Mouse (Mus musculus) testis, adult 2 months (tissue): ENCODE measurements around the gene Cd300lb. TPM values are rescaled to one million over a fixed set of nuclear protein-coding genes. Genes with fewer than 3 reads are reported as not detected.
A peak's percentile ranks its signal among the peaks of the same experiment; 100 is the strongest.
"Not testable (repeated sequence)": the region's sequence is repeated elsewhere in the genome, so short reads cannot be mapped to it uniquely, and the experiment has no call there.

Experiments
- H3K27ac ChIP-seq: fragments of 200-500 bp; 2 replicates; pipeline ENCODE4 v1.5.1; 2012; ENCODE audit warnings: low read depth, low read length; ENCODE audit not compliant: control insufficient read depth, insufficient read depth
- H3K27me3 ChIP-seq: fragments of 200-500 bp; 2 replicates; pipeline ENCODE4 v1.6.1; 2012; ENCODE audit warnings: mild to moderate bottlenecking, low read length, moderate library complexity; ENCODE audit not compliant: control insufficient read depth, insufficient read depth
- H3K36me3 ChIP-seq: fragments of 200-500 bp; 2 replicates; pipeline ENCODE4 v1.6.1; 2012; ENCODE audit warnings: mild to moderate bottlenecking, low read length; ENCODE audit not compliant: control insufficient read depth, insufficient read depth
- H3K4me1 ChIP-seq: fragments of 200-500 bp; 2 replicates; pipeline ENCODE4 v1.6.1; 2012; ENCODE audit warnings: low read length; ENCODE audit not compliant: control insufficient read depth, insufficient read depth
- H3K4me3 ChIP-seq: fragments of 200-500 bp; 2 replicates; pipeline ENCODE4 v1.5.1; 2012; ENCODE audit warnings: low read depth, mild to moderate bottlenecking, low read length, moderate library complexity, mixed read lengths; ENCODE audit not compliant: control insufficient read depth
- CTCF ChIP-seq: fragments of 200-500 bp; IDR thresholded peaks from 2 replicates; pipeline ENCODE4 v1.5.1; 2012; ENCODE audit warnings: low read depth, mild to moderate bottlenecking, inconsistent platforms, low read length, moderate library complexity; ENCODE audit not compliant: control insufficient read depth, insufficient read depth, insufficient replicate concordance
- POLR2A ChIP-seq: fragments of 200-500 bp; IDR thresholded peaks from 2 replicates; pipeline ENCODE4 v1.6.1; 2012; ENCODE audit warnings: low read depth, mild to moderate bottlenecking, inconsistent platforms, low read length, moderate library complexity; ENCODE audit not compliant: control insufficient read depth
- polyA plus RNA-seq: library from polyadenylated mRNA; depleted of rRNA; stranded (reverse); fragments of >200 nt; gene quantifications from 2 replicates; pipeline ENCODE4 v1.2.3, GENCODE M21; 2012

Gene Cd300lb
- polyA plus RNA-seq, 1 experiment, result 0.05 TPM

DNA sequence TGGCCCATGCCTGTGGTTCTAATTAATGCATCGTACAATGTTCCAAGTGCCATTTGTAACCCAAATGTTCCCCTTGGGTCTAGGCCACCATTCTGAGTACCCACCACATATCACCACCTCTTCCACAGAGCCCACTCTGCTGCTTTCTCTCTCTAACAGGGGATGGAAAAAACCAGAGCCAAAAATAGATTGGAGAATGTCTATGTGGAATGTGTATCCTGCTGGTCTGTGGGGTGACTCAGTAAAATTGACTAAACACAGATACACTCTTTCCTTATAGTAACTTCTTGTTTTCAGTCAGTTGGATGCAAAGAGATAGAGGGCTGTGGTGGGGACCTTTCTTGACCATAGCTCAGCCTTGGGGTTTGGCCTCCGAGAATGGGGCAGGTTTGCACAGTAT is 4.6 kb downstream of the Cd300lb start:
- Histone ChIP-seq H3K4me1 (no peaks in the 10 kb centered on the region), H3K27me3 (no peaks in the 10 kb centered on the region), H3K27ac (no peak overlapping the region), H3K4me3 (no peak overlapping the region), H3K36me3 (no peaks in the 10 kb centered on the region)
- TF ChIP-seq POLR2A, result no peak
- no peak for TF ChIP-seq CTCF

GRCm38 (mm10) chr11:114923961-114924360 is 10.2 kb downstream of the Cd300lb start:
- Histone ChIP-seq H3K27me3 (no peaks in the 10 kb centered on the region), H3K36me3 (no peaks in the 10 kb centered on the region)
- TF ChIP-seq CTCF (peak; percentile 46; the same call in 1 of the 2 replicates), POLR2A (no peak)

DNA sequence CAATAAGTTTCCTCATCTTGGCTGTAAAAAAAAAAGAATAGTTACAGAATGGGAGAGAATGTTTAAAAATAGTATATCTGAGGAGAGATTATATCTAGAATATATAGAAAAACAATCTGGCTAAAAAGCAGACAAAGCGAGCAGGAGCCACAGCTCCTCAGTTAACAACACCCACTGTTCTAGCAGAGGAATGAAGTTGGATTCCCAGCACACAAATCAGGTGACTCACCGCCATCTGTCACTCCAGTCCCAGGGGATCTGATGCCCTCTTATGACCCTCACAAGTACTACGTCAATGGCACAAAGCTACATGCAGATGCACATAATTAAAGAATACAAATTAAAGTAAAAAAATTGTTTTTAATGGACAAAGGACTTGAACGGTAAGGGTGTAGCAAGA is 11.7 kb downstream of the Cd300lb start:
- no peaks in the 10 kb centered on the region for H3K36me3 ChIP-seq
- H3K27me3 ChIP-seq, result no peaks in the 10 kb centered on the region
- TF ChIP-seq POLR2A, result no peak
- no peak for TF ChIP-seq CTCF
- no peaks in the 10 kb centered on the region for H3K4me1 ChIP-seq
- H3K27ac ChIP-seq, result no peak overlapping the region
- H3K4me3 ChIP-seq, result no peak overlapping the region

More at GRCm38 (mm10) chr11:114923961-114924360, 10.2 kb downstream of the Cd300lb start:
- Histone ChIP-seq H3K4me3 (no peak overlapping the region), H3K4me1 (no peaks in the 10 kb centered on the region), H3K27ac (no peak overlapping the region)

GRCm38 (mm10) chr11:114917120-114917519 is 17.1 kb downstream of the Cd300lb start:
- H3K4me1 ChIP-seq, result no peaks in the 10 kb centered on the region
- H3K36me3 ChIP-seq, result no peaks in the 10 kb centered on the region
- H3K4me3 ChIP-seq, result no peak overlapping the region
- peak overlapping the region; percentile 32 for H3K27ac ChIP-seq
- no peaks in the 10 kb centered on the region for H3K27me3 ChIP-seq
- TF ChIP-seq POLR2A, result no peak
- no peak for TF ChIP-seq CTCF

DNA sequence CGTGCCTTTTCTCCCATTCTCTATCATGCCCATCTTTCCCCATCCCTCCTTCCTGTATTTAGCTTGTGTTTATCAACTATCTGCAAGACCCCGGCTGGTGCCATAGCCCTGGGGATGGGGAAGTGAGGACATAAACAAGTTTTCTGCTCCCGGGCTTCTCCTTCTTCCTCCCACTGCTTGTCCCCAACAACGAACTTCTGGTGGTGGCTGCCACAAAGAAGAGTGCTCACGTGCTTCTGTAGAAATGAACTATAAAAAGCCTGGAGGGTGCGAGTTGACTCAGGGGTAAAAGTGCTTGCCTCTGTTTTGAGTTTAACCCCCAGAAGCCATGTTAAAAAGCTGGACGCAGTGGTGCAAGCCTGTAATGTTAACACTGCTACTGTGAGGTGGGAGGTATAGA is 19.2 kb downstream of the Cd300lb start:
- no peaks in the 10 kb centered on the region for H3K27me3 ChIP-seq
- no peak for TF ChIP-seq CTCF
- TF ChIP-seq POLR2A, result no peak

DNA sequence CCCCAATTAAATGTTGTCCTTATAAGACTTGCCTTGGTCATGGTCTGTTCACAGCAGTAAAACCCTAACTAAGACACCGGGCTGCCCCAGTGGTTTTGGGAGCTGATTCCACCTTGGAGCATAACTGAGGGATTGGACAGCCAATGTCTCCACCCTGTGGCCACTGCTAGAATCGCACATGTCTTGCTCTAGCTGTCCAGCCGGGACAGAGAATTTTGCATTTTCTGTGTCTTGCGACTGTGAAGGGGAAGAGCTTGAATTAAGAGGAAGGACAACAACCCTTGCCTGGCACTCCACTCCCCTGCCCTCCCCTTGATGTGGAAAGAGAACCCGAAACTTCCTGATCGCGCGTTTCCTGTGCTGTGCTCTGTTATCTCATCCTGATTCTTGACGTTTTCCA is 21.3 kb downstream of the Cd300lb start:
- H3K27me3 ChIP-seq, result no peaks in the 10 kb centered on the region
- H3K27ac ChIP-seq, result no peak overlapping the region
- H3K4me3 ChIP-seq, result no peak overlapping the region
- no peaks in the 10 kb centered on the region for H3K36me3 ChIP-seq
- TF ChIP-seq CTCF (peak; percentile 81), POLR2A (no peak)
- no peaks in the 10 kb centered on the region for H3K4me1 ChIP-seq

More for the DNA sequence above, 19.2 kb downstream of the Cd300lb start:
- H3K4me1 ChIP-seq, result no peaks in the 10 kb centered on the region
- H3K27ac ChIP-seq, result no peak overlapping the region
- no peak overlapping the region for H3K4me3 ChIP-seq
- H3K36me3 ChIP-seq, result no peaks in the 10 kb centered on the region

DNA sequence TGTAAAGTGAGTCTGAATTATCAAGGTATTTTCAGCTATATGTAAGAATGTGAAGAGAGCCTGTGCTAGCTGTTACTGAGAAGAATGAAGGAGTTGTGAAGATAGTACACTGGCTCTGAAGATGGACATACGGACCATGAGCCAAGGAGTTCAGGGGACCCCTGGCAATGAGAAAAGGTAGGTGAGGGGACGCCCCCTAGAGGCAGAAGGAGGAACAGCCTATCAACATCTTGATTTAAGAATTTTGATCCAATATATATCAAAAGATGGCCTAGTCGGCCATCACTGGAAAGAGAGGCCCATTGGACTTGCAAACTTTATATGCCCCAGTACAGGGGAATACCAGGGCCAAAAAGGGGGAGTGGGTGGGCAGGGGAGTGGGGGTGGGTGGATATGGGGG is 24.6 kb downstream of the Cd300lb start:
- TF ChIP-seq CTCF, result peak; percentile 61; the same call in 1 of the 2 replicates
- not testable (repeated sequence) for H3K4me1 ChIP-seq, H3K27ac ChIP-seq, H3K27me3 ChIP-seq, H3K4me3 ChIP-seq, H3K36me3 ChIP-seq

GRCm38 (mm10) chr11:114908086-114908485 is 26.1 kb downstream of the Cd300lb start:
- Histone ChIP-seq H3K4me3 (no peak overlapping the region), H3K27me3 (no peaks in the 10 kb centered on the region), H3K27ac (no peak overlapping the region), H3K36me3 (no peaks in the 10 kb centered on the region), H3K4me1 (no peaks in the 10 kb centered on the region)
- TF ChIP-seq CTCF, result no peak
- TF ChIP-seq POLR2A, result no peak

- Histone ChIP-seq H3K27me3 (no peaks in the 10 kb centered on the region), H3K27ac (no peak overlapping the region), H3K36me3 (no peaks in the 10 kb centered on the region), H3K4me3 (no peak overlapping the region), H3K4me1 (no peaks in the 10 kb centered on the region)
- TF ChIP-seq CTCF (no peak), POLR2A (no peak)
Measured at GRCm38 (mm10) chr11:114907567-114907966, 26.6 kb downstream of the Cd300lb start.
